Comparison of ENCODE assay signal across 30 mouse cellular contexts in genomic region chr13:17832940-17833339, GRCm38 (mm10).
"Had no signal": no experiment of that assay in that cellular context is flagged by ENCODE, and none has a peak within 500 bp of the region (broad histone marks: within the 10 kb centered on the region; RNA-seq: fewer than 3 reads in every experiment).

No protein-coding gene starts in this region.

- H3K4me2 ChIP-seq: limb, embryonic 12.5 days; limb, embryonic 13.5 days; limb, embryonic 15.5 days; liver, embryonic 11.5 days; liver, embryonic 12.5 days; liver, embryonic 13.5 days; liver, embryonic 15.5 days; lung, embryonic 14.5 days; lung, embryonic 15.5 days; midbrain, embryonic 11.5 days; midbrain, embryonic 12.5 days; midbrain, embryonic 13.5 days; midbrain, embryonic 15.5 days had no signal

- DNase-seq: left cerebral cortex, postnatal 4 days; liver; liver, embryonic 13.5 days; liver, postnatal 0 days; lung, adult 18-20 months; lung, adult 2 months; lung, embryonic 14.5 days; lung, postnatal 10 days; lung, postnatal 14 days; lung, postnatal 36 days; lung, postnatal 4 days; midbrain, embryonic 14.5 days had no signal

- H3K27me3 ChIP-seq: limb, embryonic 12.5 days; limb, embryonic 13.5 days; limb, embryonic 15.5 days; liver, embryonic 12.5 days; liver, embryonic 13.5 days; liver, embryonic 15.5 days; lung, embryonic 15.5 days; midbrain, embryonic 12.5 days; midbrain, embryonic 13.5 days; midbrain, embryonic 15.5 days had no signal

- H3K9me3 ChIP-seq: limb, embryonic 10.5 days; limb, embryonic 12.5 days; limb, embryonic 13.5 days; limb, embryonic 15.5 days; liver, embryonic 12.5 days; liver, embryonic 13.5 days; liver, embryonic 15.5 days; lung, embryonic 15.5 days; megakaryocyte, embryonic 14.5 days; midbrain, embryonic 10.5 days; midbrain, embryonic 12.5 days; midbrain, embryonic 13.5 days; midbrain, embryonic 15.5 days had no signal

- H3K4me3 ChIP-seq: left cerebral cortex, adult 2 months; limb, embryonic 10.5 days; limb, embryonic 12.5 days; limb, embryonic 13.5 days; limb, embryonic 15.5 days; liver, embryonic 12.5 days; liver, embryonic 13.5 days; liver, embryonic 15.5 days; lung, embryonic 15.5 days; megakaryocyte, embryonic 14.5 days; midbrain, embryonic 10.5 days; midbrain, embryonic 12.5 days; midbrain, embryonic 13.5 days; midbrain, embryonic 15.5 days; myocyte had no signal

- H3K4me1 ChIP-seq: limb, embryonic 10.5 days; limb, embryonic 12.5 days; limb, embryonic 13.5 days; limb, embryonic 15.5 days; liver, embryonic 12.5 days; liver, embryonic 13.5 days; liver, embryonic 15.5 days; midbrain, embryonic 12.5 days; midbrain, embryonic 13.5 days; midbrain, embryonic 15.5 days had no signal

- H3K27ac ChIP-seq: left cerebral cortex, adult 2 months; limb, embryonic 10.5 days; limb, embryonic 12.5 days; limb, embryonic 13.5 days; limb, embryonic 15.5 days; liver, embryonic 12.5 days; liver, embryonic 13.5 days; liver, embryonic 14.5 days; liver, embryonic 15.5 days; lung, embryonic 15.5 days; macrophage; midbrain, embryonic 10.5 days; midbrain, embryonic 12.5 days; midbrain, embryonic 13.5 days; midbrain, embryonic 15.5 days had no signal

- H3K36me3 ChIP-seq: limb, embryonic 10.5 days; limb, embryonic 12.5 days; limb, embryonic 13.5 days; limb, embryonic 15.5 days; liver, embryonic 12.5 days; liver, embryonic 13.5 days; liver, embryonic 15.5 days; lung, embryonic 15.5 days; midbrain, embryonic 10.5 days; midbrain, embryonic 12.5 days; midbrain, embryonic 13.5 days; midbrain, embryonic 15.5 days had no signal

- H3K9ac ChIP-seq: limb, embryonic 12.5 days; limb, embryonic 13.5 days; limb, embryonic 15.5 days; liver, embryonic 12.5 days; liver, embryonic 13.5 days; liver, embryonic 14.5 days; liver, embryonic 15.5 days; liver, postnatal 0 days; lung, embryonic 14.5 days; lung, embryonic 15.5 days; midbrain, embryonic 12.5 days; midbrain, embryonic 13.5 days; midbrain, embryonic 15.5 days had no signal
